Comparison of ENCODE assay signal across 25 mouse cellular contexts in the genomic region with DNA sequence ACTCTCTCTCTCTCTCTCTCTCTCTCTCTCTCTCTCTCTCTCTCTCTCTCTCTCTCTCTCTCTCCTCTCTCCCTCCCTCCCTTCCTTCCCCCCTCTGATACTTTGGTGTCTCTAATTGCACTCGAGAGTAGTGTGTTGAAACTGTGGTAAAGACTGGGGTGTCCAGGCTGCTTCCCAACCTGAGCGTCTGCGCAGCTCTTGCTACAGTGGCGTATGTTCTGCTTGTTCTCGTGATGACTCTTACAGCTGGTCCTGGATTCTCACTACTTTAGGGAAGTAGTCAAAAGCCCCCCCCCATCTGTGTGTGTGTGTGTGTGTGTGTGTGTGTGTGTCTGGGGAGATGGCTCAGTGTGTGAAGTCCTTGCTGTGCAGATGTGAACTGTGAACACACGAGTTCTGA.
"Had no signal": no experiment of that assay in that cellular context is flagged by ENCODE, and none has a peak within 500 bp of the region (broad histone marks: within the 10 kb centered on the region; RNA-seq: fewer than 3 reads in every experiment).

No protein-coding gene starts in this region.

- H3K27ac ChIP-seq: heart, embryonic 10.5 days; hindbrain, embryonic 13.5 days; hindbrain, embryonic 15.5 days; hindbrain, postnatal 0 days; kidney, embryonic 15.5 days; kidney, postnatal 0 days; limb, embryonic 10.5 days; limb, embryonic 12.5 days; liver, embryonic 13.5 days had no signal

- H3K4me2 ChIP-seq: heart, embryonic 12.5 days; hindbrain, embryonic 13.5 days; hindbrain, embryonic 15.5 days; kidney, embryonic 15.5 days; limb, embryonic 12.5 days; liver, embryonic 11.5 days; liver, embryonic 13.5 days had no signal

- H3K9me3 ChIP-seq: heart, embryonic 10.5 days; heart, embryonic 12.5 days; hindbrain, embryonic 13.5 days; hindbrain, embryonic 15.5 days; kidney, embryonic 15.5 days; limb, embryonic 10.5 days; liver, embryonic 13.5 days had no signal

- ATAC-seq: hindbrain, postnatal 0 days; intestine, embryonic 16.5 days had no signal

- H3K9ac ChIP-seq: heart, embryonic 12.5 days; hindbrain, embryonic 13.5 days; hindbrain, embryonic 15.5 days; kidney, embryonic 15.5 days; limb, embryonic 12.5 days; liver, embryonic 13.5 days had no signal

- H3K4me3 ChIP-seq: heart, embryonic 10.5 days; heart, embryonic 12.5 days; hindbrain, embryonic 13.5 days; hindbrain, embryonic 15.5 days; kidney, embryonic 15.5 days; limb, embryonic 10.5 days; limb, embryonic 12.5 days; liver, embryonic 13.5 days had no signal

- H3K27me3 ChIP-seq: heart, embryonic 12.5 days; hindbrain, embryonic 13.5 days; hindbrain, embryonic 15.5 days; kidney, embryonic 15.5 days; limb, embryonic 12.5 days; liver, embryonic 13.5 days had no signal

- DNase-seq: gastrocnemius, postnatal 14 days; gastrocnemius, postnatal 36 days; heart, adult 18-20 months; heart, postnatal 10 days; heart, postnatal 4 days; kidney, adult 11 months; kidney, adult 2 months; kidney, adult 9 months; kidney, postnatal 14 days; kidney, postnatal 36 days; layer of hippocampus, adult 9-11 months; layer of hippocampus, postnatal 36 days; liver; liver, embryonic 13.5 days had no signal

- H3K4me1 ChIP-seq: heart, embryonic 10.5 days; heart, embryonic 12.5 days; kidney, embryonic 15.5 days; limb, embryonic 10.5 days; limb, embryonic 12.5 days; liver, embryonic 13.5 days had no signal

- H3K36me3 ChIP-seq: heart, embryonic 10.5 days; heart, embryonic 12.5 days; hindbrain, embryonic 13.5 days; hindbrain, embryonic 15.5 days; kidney, embryonic 15.5 days; limb, embryonic 10.5 days; limb, embryonic 12.5 days; liver, embryonic 13.5 days had no signal
